Mouse (Mus musculus) small intestine, adult 2 months (tissue): ENCODE data around the gene Gm28635. TPM values are rescaled to one million over a fixed set of nuclear protein-coding genes. Genes with fewer than 3 reads are reported as not detected.

Experiments
- H3K27ac ChIP-seq: fragments of 200-500 bp; 2 replicates; pipeline ENCODE4 v1.5.1; 2012; ENCODE audit warnings: low read depth, low read length, control low read depth, inconsistent platforms; ENCODE audit not compliant: insufficient read depth
- H3K27me3 ChIP-seq: fragments of 200-500 bp; 2 replicates; pipeline ENCODE4 v1.6.1; 2012; ENCODE audit warnings: mild to moderate bottlenecking, moderate library complexity, low read length, inconsistent platforms; ENCODE audit not compliant: control insufficient read depth, insufficient read depth
- H3K36me3 ChIP-seq: fragments of 200-500 bp; 2 replicates; pipeline ENCODE4 v1.6.1; 2012; ENCODE audit warnings: mild to moderate bottlenecking, low read length, control low read depth, inconsistent platforms; ENCODE audit not compliant: control insufficient read depth, insufficient read depth
- H3K4me1 ChIP-seq: fragments of 200-500 bp; 2 replicates; pipeline ENCODE4 v1.6.1; 2012; ENCODE audit warnings: low read length, inconsistent platforms, mixed read lengths; ENCODE audit not compliant: control insufficient read depth, insufficient read depth, insufficient read length
- H3K4me3 ChIP-seq: fragments of 200-500 bp; 2 replicates; pipeline ENCODE4 v1.5.1; 2012; ENCODE audit warnings: low read depth, mild to moderate bottlenecking, control low read depth, inconsistent platforms, low read length, moderate library complexity
- CTCF ChIP-seq: fragments of 200-500 bp; IDR thresholded peaks from 2 replicates; pipeline ENCODE4 v1.5.1; 2012; ENCODE audit warnings: low read depth, mild to moderate bottlenecking, control low read depth, inconsistent platforms, low read length, moderate library complexity, mixed read lengths; ENCODE audit not compliant: insufficient replicate concordance, insufficient read length; ENCODE audit errors: extremely low read depth
- POLR2A ChIP-seq: fragments of 200-500 bp; IDR thresholded peaks from 2 replicates; pipeline ENCODE4 v1.6.1; 2012; ENCODE audit warnings: low read depth, mild to moderate bottlenecking, control low read depth, inconsistent platforms, low read length, moderate library complexity
- WGBS: fragments of 180-500 bp; shearing (Covaris S2); methylation state at CpG from one replicate; pipeline ENCODE4 v1.1.7; 2018; 5-methylcytosine and 5-hydroxymethylcytosine counted together
- polyA plus RNA-seq: library from polyadenylated mRNA; depleted of rRNA; stranded (reverse); fragments of >200 nt; gene quantifications from 2 replicates; pipeline ENCODE4 v1.2.3, GENCODE M21; 2012; rRNA removed

Gm28635 gene
- polyA plus RNA-seq, 1 experiment = not detected

DNA sequence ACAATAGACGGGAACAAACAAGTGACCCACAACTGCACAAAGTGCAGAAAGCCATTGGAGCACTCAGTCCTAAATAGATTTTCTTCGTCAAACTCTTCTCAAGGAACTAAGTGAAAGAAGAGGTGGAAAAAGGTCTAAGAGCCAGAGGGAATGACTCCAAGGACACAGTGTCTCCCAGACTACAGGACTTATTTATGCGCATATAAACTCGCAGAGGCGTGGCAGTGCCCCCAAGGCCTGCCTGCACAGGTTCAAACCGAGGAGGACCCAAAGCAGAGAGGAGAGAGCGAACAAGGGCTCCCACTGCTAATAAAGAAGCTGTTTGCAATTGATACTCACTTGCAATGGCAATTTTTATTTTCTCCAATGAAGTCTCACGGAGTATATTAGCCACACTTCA lies 92.1 kb downstream of the Gm28635 start:
- TF ChIP-seq POLR2A = no peak
- no peak for TF ChIP-seq CTCF
- WGBS = 89% methylated on average over 8 of the region's 8 CpGs
- Histone ChIP-seq H3K4me1 (no peaks in the 10 kb centered on the region), H3K27ac (no peak overlapping the region), H3K27me3 (no peaks in the 10 kb centered on the region), H3K36me3 (0 out of 2 replicates have a peak, but pooled peaks cover 1% of the 10 kb centered on the region), H3K4me3 (no peak overlapping the region)

DNA sequence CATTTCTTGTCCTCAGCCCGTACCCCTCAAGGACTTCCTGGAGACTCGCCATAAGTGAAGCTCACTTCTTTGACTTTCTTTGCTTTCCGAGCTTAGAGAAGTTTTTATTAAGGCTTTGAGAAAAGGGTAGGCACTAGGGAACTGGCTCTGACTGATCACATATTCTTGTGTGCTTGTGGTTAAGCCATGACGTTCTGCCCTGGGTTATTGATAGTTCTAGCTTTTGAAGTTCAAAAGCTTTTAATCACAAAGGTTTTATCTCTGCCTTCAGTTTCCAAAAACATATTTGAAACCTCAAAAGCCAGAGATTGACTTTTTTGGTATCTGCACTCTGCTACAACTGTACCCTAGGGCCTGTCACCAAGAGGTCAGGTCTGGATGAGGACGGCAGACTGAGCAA lies 95.6 kb downstream of the Gm28635 start:
- WGBS = 78% methylated on average over 5 of the region's 5 CpGs
- no peaks in the 10 kb centered on the region for H3K36me3 ChIP-seq
- no peak overlapping the region for H3K4me3 ChIP-seq
- H3K4me1 ChIP-seq = no peaks in the 10 kb centered on the region
- H3K27ac ChIP-seq = no peak overlapping the region
- no peaks in the 10 kb centered on the region for H3K27me3 ChIP-seq
- TF ChIP-seq CTCF (no peak), POLR2A (no peak)

DNA sequence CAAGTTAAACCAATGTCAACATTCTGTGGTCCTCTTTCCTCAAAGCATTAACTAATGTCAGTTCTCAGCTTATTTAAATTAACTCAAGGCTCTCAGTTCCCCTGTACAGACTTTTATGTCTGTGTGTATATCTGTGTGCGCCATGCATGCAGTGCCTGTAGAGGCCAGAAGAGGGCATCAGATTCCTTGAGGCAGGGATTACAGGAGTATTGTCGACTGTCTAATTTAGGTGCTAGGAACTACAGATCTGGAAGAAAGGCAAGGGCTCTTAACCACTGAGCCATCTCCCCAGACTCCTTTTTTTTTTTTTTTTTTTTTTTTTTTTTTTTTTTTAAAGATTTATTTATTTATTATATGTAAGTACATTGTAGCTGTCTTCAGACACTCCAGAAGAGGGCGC lies 96.6 kb downstream of the Gm28635 start:
- Histone ChIP-seq H3K4me3 (no peak overlapping the region), H3K27ac (no peak overlapping the region), H3K36me3 (no peaks in the 10 kb centered on the region), H3K4me1 (no peaks in the 10 kb centered on the region), H3K27me3 (no peaks in the 10 kb centered on the region)
- no peak for TF ChIP-seq POLR2A
- peak; percentile 26; the same call in 1 of the 2 replicates for TF ChIP-seq CTCF
- WGBS = 95% methylated on average over 2 of the region's 3 CpGs

DNA sequence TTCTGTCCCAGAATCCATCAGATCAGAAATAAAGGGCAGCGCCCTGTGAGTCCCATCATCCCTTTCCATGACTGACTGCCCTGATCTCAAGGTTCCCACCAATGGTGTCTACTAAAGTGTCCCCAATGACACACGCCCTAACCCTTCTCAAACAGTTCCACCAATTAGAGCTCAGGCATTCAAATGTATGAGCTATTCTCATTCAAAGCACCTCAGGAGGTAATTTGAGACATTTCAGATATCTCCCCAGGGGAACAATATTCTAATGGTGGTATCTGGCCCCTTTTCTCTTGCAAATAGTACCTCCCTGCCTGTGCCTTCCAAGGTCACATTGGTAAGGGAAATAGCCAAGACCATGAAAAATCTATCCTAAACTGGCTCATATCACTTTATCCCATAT lies 98.5 kb downstream of the Gm28635 start:
- Histone ChIP-seq H3K4me1 (no peaks in the 10 kb centered on the region), H3K4me3 (no peak overlapping the region), H3K27ac (no peak overlapping the region), H3K27me3 (no peaks in the 10 kb centered on the region), H3K36me3 (no peaks in the 10 kb centered on the region)
- TF ChIP-seq CTCF = no peak
- no peak for TF ChIP-seq POLR2A
- 98% methylated on average over 2 of the region's 2 CpGs for WGBS

DNA sequence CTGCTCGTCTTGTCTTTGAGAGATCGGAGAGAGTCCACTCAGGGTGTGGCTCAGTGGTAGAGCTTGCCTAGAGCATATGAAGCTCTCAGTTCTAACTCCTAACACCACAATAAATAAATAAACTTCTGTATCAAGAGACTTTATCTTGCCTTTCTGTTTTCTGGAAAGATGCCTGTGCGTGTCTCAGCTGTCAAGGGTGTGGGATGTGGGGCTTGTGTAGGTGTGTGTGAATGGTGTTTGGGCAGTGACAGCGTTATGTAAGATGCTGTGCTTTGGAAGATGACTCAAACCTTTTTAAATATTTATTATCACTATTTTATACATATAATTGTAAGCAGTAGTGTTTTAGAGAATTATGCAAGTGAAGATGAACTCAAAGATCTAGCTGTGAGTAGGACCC lies 103.7 kb downstream of the Gm28635 start:
- 76% methylated on average over 4 of the region's 4 CpGs for WGBS
- no peak overlapping the region for H3K4me3 ChIP-seq
- no peak overlapping the region for H3K27ac ChIP-seq
- H3K36me3 ChIP-seq = no peaks in the 10 kb centered on the region
- no peaks in the 10 kb centered on the region for H3K27me3 ChIP-seq
- TF ChIP-seq POLR2A = no peak
- TF ChIP-seq CTCF = no peak
- H3K4me1 ChIP-seq = no peaks in the 10 kb centered on the region

DNA sequence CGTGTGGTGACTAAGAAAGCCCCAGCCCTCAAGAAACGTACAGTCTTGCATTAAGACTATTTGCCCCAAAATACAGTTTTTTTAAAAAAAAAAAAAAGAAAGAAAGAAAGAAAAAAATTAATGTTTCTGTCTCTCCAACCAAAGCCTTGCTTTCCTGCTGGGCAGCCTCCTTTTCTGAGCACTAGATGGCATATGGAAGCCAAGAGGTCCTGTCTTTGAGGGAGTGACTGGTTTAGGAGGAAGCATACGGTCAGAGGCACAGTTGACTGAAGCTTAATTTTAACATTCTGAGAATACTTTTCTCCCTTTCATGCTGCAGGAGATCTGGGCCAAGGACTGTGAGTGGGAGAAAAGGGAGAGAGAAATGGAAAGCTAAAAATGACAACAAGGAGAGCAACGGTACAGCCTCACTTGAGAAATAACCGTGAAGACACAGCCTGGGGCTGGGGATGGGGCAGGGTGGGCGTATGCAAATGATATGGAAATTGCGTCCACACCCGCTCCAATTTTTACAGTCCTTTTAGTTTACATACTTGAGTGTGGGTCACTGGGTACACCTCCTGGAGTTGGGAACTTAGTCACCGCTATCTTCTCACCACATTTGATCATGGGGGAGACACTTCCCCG lies 120.8 kb downstream of the Gm28635 start:
- Histone ChIP-seq H3K4me1 (no peaks in the 10 kb centered on the region; the same call in 1 of the 2 replicates), H3K36me3 (no peaks in the 10 kb centered on the region), H3K4me3 (no peak overlapping the region), H3K27me3 (no peaks in the 10 kb centered on the region), H3K27ac (no peak overlapping the region)
- WGBS = 64% methylated on average over 10 of the region's 10 CpGs
- TF ChIP-seq CTCF (no peak), POLR2A (no peak)

Other genes with a start within 250 kb of the Gm28635 start
- 0.44 and 0.81 TPM in 2 replicates for gene Tfpi, start 201.3 kb downstream of the Gm28635 start, polyA plus RNA-seq
- gene Ctnnd1, start 27.3 kb downstream of the Gm28635 start, polyA plus RNA-seq = 29.0 and 80.2 TPM in 2 replicates
- not detected in 2 replicates for gene Btbd18, start 19.0 kb downstream of the Gm28635 start, polyA plus RNA-seq
- gene Selenoh, start 7.3 kb downstream of the Gm28635 start, polyA plus RNA-seq = 42.8 and 47.3 TPM in 2 replicates
- 2.7 and 5.1 TPM in 2 replicates for gene Med19, start 361 bp upstream of the Gm28635 start, polyA plus RNA-seq
- 15.5 and 17.4 TPM in 2 replicates for gene Tmx2, start 1.1 kb upstream of the Gm28635 start, polyA plus RNA-seq
- gene Zdhhc5, start 37.1 kb upstream of the Gm28635 start, polyA plus RNA-seq = 23.2 and 46.1 TPM in 2 replicates
- gene Clp1, start 49.3 kb upstream of the Gm28635 start, polyA plus RNA-seq = 4.3 and 11.4 TPM in 2 replicates
- gene Ypel4, start 56.0 kb upstream of the Gm28635 start, polyA plus RNA-seq = 0.57 and 2.4 TPM in 2 replicates
- 0.18 and 0.25 TPM in 2 replicates for gene Gm19426, start 65.6 kb upstream of the Gm28635 start, polyA plus RNA-seq
- 66.5 and 97.6 TPM in 2 replicates for gene Serping1, start 97.4 kb upstream of the Gm28635 start, polyA plus RNA-seq
- 28.6 and 85.7 TPM in 2 replicates for gene Ube2l6, start 120.8 kb upstream of the Gm28635 start, polyA plus RNA-seq
- gene Smtnl1, start 144.6 kb upstream of the Gm28635 start, polyA plus RNA-seq = 0.06 TPM in 1 of 2 replicates, not detected in the other
- 28.6 and 32.0 TPM in 2 replicates for gene Timm10, start 149.0 kb upstream of the Gm28635 start, polyA plus RNA-seq
- gene Slc43a1, start 160.8 kb upstream of the Gm28635 start, polyA plus RNA-seq = 1.8 and 4.4 TPM in 2 replicates
- 4.8 and 11.8 TPM in 2 replicates for gene Rtn4rl2, start 208.7 kb upstream of the Gm28635 start, polyA plus RNA-seq